14 mouse cellular contexts compared by ENCODE assay signal in genomic region chr4:135242913-135243541, GRCm38 (mm10). TPM values are rescaled to one million over a fixed set of nuclear protein-coding genes. Genes with fewer than 3 reads are reported as not detected.
DNase-seq lines count a peak whose midpoint lies in the region; ATAC-seq and TF ChIP-seq lines count a peak whose summit lies in the region.
"Had no signal": no experiment of that assay in that cellular context is flagged by ENCODE, and none has a peak within 500 bp of the region (broad histone marks: within the 10 kb centered on the region; RNA-seq: fewer than 3 reads in every experiment).

No protein-coding gene starts in this region.

- H3K36me3 ChIP-seq in liver, embryonic 14.5 days (replicated peaks; ENCODE audit: control insufficient read depth, insufficient read depth, low read depth): peaks cover 10% of the 10 kb centered on the region
- H3K36me3 ChIP-seq: intestine, embryonic 15.5 days had no signal

- DNase-seq in lung, adult 18-20 months: peak; percentile 49 to 66
- DNase-seq in lung, postnatal 25 days (ENCODE audit: low spot score): no peak
- peak; percentile 54 for DNase-seq in c-Kit-positive CD71-positive TER-119-negative erythroid progenitor cells, embryonic 14.5 days (ENCODE audit: low read depth)
- DNase-seq in kidney, adult 9 months: peak; percentile 95
- peak in 2 of 3 experiments; percentile 35 to 44 for DNase-seq in liver, embryonic 14.5 days (ENCODE audit: low read depth in 3 of 3, low spot score in 3 of 3)
- DNase-seq in left cerebral cortex, adult 9 months (ENCODE audit: low spot score in 2 of 2): no peak
- DNase-seq in Muller cell, postnatal 12 days (ENCODE audit: inconsistent ontology term): no peak
- DNase-seq: layer of hippocampus, postnatal 36 days; midbrain, embryonic 14.5 days; thymus, postnatal 4 days had no signal

- WGBS in liver, embryonic 14.5 days (ENCODE audit: insufficient replicate concordance): 40% methylated on average over 7 of the region's 7 CpGs

- H3K4me3 ChIP-seq in liver, embryonic 14.5 days (ENCODE audit: insufficient read depth in 1 of 2, low read depth in 2 of 2, low read length in 2 of 2): no peak overlapping the region
- H3K4me3 ChIP-seq: forebrain, embryonic 12.5 days; heart, embryonic 10.5 days; intestine, embryonic 15.5 days; limb, embryonic 13.5 days had no signal

- no peak overlapping the region for H3K9ac ChIP-seq in liver, embryonic 14.5 days (replicated peaks)
- H3K9ac ChIP-seq: forebrain, embryonic 12.5 days; intestine, embryonic 15.5 days; limb, embryonic 13.5 days had no signal

- H3K9me3 ChIP-seq in liver, embryonic 14.5 days (ENCODE audit: control insufficient read depth, low read length): no peaks in the 10 kb centered on the region
- H3K9me3 ChIP-seq: forebrain, embryonic 12.5 days; heart, embryonic 10.5 days; intestine, embryonic 15.5 days; limb, embryonic 13.5 days had no signal

- 0 out of 2 replicates have a peak, but pooled peaks have one; percentile 16 for TF ChIP-seq EP300 in liver, embryonic 14.5 days (IDR thresholded peaks at IDR 0.05; ENCODE audit: low read depth)

- peaks cover 50 to 72% of the 10 kb centered on the region in 2 experiments for H3K4me1 ChIP-seq in liver, embryonic 14.5 days (replicated peaks; ENCODE audit: control insufficient read depth in 2 of 2, insufficient read depth in 2 of 2, low read length in 1 of 2)

- no peak for ATAC-seq in liver, embryonic 14.5 days (ENCODE audit: insufficient read depth)
- ATAC-seq: intestine, embryonic 15.5 days had no signal

- H3K4me2 ChIP-seq in liver, embryonic 14.5 days (ENCODE audit: low read depth): no peak overlapping the region
- H3K4me2 ChIP-seq: forebrain, embryonic 12.5 days; intestine, embryonic 15.5 days; limb, embryonic 13.5 days had no signal

- no peaks in the 10 kb centered on the region for H3K27me3 ChIP-seq in liver, embryonic 14.5 days (ENCODE audit: control insufficient read depth, insufficient read depth, low read length)
- H3K27me3 ChIP-seq: forebrain, embryonic 12.5 days; intestine, embryonic 15.5 days; limb, embryonic 13.5 days had no signal

- no peak overlapping the region for H3K27ac ChIP-seq in liver, embryonic 14.5 days
- H3K27ac ChIP-seq: forebrain, embryonic 12.5 days; heart, embryonic 10.5 days; intestine, embryonic 15.5 days had no signal

- TF ChIP-seq CTCF in liver, embryonic 14.5 days (IDR thresholded peaks at IDR 0.05; ENCODE audit: low read depth): no peak

RNA-seq across cellular contexts. Expression of gene Clic4, which starts 29.6 kb away (rescaled TPM):
- polyA plus RNA-seq in liver, embryonic 14.5 days (2012; rRNA removed): 29.7 and 40.8 TPM in 2 replicates
- 65.8 and 76.5 TPM in 2 replicates for polyA plus RNA-seq in liver, embryonic 14.5 days (2014; fragmentation: Nextera tagmentation; extraction: Ambion mirVana)

Comparison
In these comparisons a context has a peak if more than half of its experiments do, and no peak if none do; other contexts are left out.
1. DNase-seq: peak in lung, adult 18-20 months (2 of 2), c-Kit-positive CD71-positive TER-119-negative erythroid progenitor cells, embryonic 14.5 days (single experiment), kidney, adult 9 months (single experiment) and liver, embryonic 14.5 days (2 of 3); none in lung, postnatal 25 days (single experiment), left cerebral cortex, adult 9 months (0 of 2) and Muller cell, postnatal 12 days (single experiment).